Mouse (Mus musculus): ENCODE results near the gene Trove2.
A peak's percentile ranks its signal among the peaks of the same experiment; 100 is the strongest.

Gene Trove2

GRCm38 (mm10) chr1:143776446-143777411 lies at the start of gene Trove2, which contains the start of gene Uchl5:
Gene Trove2 (minus strand): TSS chr1:143777068.
Gene Uchl5 (plus strand): TSS chr1:143777272.
- peak; percentile 96 for DNase-seq (ENCODE audit: low spot score)

DNA sequence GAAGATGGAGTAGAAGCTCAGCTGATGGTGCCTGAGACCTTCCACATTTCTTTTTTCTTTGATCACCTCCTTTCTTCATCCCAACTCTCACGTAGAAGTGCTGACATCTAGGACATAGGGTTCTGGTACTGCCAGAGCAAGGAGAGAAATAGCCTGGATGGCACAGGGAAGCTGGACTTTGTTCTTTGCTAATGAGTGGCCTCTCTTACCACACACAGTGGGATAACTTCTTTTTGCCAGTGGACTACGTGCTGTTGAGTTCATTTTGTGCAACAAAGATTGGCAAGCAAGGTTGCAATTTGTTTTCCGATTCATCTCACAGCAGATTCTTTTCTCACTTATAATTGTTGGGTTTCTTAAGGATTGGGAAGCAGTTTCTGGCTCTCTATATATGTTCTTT lies 45.8 kb upstream of the Trove2 start:
- no peak for DNase-seq (ENCODE audit: low spot score)

DNA sequence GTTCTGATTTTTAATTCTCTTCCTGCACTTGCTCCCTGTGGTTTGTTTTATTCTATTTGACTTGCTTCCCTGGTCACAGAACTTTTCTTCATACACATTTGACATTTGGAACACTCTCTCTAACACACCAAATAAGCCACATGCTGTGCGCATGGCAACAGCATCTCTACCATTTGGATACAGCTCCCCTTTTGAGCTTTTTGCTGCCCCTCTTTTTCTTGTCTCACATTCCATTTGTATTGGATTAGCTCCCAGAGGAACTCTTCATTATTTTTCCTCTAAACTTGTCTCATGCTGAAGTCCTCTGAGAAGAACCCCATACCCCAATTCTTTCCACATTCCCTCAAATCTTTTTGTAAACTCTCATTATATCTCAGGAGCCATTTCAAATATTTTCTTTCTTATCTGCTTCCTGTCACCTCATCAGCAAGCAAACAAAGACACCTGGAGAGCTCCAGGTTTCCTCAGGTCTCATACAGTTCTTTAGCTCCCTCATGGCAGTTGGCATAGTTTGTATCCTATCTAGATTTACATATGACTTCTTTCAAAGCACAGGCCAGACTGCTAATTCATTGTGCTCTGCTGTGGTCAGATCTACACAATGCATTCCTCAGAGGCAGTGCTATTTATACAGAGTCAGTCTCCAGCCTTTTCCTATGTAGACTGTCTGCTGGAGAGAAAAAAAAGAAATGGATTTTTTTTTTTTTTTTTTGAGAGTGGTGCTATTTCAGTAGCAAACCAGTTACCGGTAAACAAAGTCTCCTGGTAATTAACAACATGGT lies 43.4 kb upstream of the Trove2 start:
- peak; percentile 22 for DNase-seq (ENCODE audit: low spot score)

DNA sequence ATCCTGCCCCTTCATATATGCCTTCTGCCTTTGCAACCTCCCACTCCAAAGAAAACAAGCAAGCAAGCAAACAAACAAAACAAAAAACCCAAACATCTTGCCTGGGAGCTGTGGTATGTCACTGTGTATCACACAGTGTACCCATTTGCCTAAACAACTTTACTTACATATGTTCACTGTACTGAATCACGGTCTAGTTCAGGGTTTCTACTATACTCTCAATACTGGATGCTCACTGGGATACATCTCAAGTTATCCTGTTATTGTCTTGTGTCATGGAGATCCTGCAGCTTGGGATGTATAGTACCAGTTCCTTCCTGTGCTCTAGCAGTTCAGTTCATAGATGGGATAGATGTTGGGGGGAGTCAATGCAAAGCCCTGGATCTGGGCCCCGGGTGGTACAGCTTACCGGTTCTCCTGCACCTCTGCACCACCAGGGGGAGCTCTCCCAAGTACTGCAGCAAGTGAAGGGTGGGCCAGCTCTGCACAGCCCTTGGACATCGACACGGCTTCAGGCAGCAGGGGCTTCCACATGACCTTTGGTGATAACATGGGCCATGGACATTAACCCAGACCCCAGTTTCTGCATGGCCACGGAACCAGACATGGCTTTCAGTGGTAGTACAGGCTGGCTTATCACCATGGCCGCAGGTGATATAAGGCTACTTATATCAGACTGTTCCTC lies 37.0 kb upstream of the Trove2 start:
- peak; percentile 81 for DNase-seq (ENCODE audit: low spot score)

DNA sequence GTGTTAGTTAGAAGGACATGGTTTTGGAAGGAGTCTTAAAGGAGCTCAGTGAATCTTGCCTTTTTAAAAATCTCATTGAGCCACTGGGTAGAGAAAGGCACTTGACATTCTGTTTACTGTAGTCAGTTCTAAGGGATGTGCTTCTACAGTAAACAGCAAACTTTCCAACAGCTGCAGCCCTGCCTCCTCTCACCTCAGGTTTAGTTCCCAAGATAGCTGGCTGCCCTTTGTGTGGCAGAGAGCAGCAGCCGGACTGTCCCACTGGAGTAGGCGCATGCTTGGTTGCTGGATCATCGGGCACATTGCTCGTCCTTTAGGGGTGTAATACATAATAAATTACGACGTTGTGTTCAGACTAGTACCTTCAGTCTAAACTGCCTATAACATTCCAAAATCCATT lies 32.2 kb upstream of the Trove2 start:
- DNase-seq (ENCODE audit: low spot score), result no peak

- DNase-seq (ENCODE audit: low spot score), result peak; percentile 94
These were observed 26.7 kb upstream of the Trove2 start for GRCm38 (mm10) chr1:143803537-143803936.

DNA sequence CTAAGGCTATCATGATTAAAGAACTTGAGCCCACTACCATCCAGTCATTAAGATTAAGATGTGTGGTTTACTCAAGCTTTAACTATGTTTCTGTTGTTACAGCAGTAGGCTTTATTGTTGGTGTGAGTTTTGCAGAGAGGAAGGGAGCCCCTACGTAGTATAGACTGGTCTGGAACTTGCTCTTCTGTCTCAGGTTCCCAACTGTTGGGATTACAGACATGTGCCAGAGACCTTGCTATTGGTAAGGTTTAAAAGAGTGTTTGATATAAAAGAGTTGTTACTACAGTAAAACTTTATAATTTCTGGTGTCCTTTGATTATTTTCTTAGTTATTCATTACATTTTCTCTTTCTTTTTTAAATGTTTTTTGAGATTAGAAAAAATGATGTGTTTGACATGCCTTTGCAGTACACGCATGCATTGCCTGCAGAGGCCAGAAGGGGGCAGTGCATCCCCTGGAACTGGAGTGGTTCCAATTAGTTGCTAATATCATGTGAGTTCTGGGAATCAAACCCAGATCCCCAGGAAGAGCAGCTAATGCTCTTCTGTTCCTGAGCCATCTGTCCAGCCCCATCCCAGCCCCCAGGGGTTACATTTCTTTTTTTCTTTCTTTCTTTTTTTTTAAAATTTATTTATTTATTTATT lies 11.8 kb upstream of the Trove2 start:
- peak; percentile 46 for DNase-seq (ENCODE audit: low spot score)

DNA sequence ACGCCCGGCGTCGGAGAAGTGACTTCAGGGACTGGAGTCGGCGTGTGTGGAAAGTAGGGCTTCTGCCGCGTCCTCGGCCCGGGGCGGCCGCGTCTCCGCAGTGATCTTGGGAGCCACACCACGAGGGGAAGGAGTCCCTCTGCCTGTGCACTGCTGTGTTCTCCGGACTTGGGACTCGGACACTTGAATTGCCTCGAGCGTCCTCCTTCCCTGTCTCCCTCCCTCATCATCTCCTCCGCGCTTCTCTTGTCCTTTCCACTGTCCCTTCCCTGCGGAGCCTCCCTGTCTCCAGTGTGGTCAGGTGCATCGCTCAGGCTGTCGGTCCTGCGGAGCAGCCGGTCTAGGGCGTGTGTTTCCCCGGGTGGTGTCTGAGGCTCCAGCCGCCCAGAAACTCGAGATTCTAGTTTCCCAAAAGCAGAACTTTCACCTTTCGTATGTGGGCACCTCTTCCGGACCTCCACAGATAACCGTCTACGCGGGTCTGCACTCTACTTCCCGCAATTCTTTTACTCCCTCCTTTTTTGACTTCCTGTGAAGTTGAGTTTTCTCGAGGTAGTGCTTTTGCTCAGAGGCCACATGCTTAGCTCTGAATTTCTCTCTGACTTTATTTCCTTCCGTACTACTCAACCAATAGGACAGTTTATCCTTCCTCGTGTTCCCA lies 820 bp upstream of the Trove2 start:
- no peak for DNase-seq (ENCODE audit: low spot score)

DNA sequence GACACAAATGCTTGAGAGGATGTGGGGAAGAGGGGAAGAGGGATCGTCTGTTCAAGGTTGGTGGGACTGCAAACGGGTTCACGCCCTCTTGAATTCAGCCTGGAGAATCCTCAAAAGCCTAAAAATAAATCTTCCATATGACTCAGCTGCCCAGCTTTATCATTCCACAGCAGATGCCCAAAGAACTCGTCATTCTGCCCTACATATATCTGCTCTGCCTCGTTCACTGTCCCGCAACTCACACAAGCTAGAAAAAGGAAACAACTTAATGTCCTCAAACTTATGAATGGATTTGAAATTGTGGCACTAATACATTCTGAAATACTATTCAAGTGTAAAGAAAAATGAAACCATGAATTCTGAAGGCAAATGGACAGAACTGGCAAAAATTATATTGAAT lies 3.0 kb downstream of the Trove2 start:
- DNase-seq (ENCODE audit: low spot score), result no peak

DNA sequence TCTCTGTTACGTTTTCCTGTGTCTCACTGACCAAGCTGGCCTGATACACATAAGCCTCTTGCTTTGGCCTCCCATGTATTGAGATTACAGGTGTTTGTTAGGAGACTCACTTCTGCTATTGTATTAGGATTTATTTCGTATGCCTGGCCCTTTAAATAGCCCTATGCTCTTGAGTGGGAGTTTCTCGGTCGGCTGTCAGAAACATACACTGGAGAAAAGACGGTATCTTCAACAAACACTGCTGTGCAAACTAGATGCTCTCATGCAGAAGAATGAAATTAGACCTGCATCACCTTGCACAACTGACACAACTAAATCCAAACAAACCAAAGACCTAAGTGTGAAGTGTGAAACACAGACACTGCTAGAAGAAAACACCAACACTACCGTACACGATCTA lies 3.8 kb downstream of the Trove2 start:
- no peak for DNase-seq (ENCODE audit: low spot score)

DNA sequence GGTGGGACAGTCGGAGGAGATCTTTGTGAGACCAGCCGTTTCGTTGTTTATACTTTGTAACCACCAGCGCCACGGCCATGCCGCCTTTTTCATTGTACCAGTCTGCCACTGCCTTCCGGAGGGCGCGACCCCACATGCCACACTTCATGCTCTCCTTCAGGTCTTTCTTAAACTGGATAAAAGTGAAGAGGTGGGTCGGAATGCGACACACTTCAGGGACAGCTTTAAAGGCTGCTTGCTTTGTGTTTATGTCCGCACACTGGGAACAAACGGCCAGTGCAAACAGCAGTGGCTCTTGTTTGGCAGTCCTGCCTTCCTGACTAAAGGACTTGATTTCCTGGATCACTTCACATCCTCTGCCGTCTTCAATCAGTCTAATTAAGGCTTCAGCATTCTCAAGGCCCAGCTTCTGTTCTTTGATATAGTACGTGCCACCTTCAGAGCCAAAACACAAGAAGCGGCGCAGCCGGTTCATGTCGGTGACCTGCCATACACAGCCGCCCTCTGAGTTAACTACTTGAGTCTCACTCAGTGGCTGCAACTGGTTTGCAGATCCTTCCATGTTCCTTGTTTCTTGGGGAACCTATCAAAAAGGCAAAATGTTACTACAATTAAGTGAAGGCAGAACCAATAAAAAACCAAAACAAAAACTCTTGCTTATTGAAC lies 6.3 kb downstream of the Trove2 start:
- no peak for DNase-seq (ENCODE audit: low spot score)

DNA sequence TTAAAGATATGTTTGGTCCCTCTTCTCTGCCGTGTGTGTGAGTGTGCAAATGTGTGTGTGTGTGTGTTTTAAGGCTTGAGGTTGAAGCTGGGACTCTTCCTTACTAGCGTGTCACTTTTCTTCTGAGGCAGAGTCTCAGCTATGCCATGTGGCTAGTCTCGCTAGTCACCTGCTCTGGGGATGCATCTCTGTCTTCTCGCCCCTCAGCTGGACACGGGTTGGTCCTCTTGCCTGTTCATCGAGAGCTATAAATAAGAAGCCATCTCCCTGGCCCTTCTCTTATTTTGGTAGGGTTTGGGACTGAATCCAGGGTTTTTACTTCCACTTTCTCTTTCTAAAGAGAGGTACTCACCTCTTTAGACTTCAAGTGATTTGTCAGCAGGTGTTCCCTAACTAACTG lies 10.6 kb downstream of the Trove2 start:
- no peak for DNase-seq (ENCODE audit: low spot score)

- no peak for DNase-seq (ENCODE audit: low spot score)
These were observed 11.1 kb downstream of the Trove2 start for GRCm38 (mm10) chr1:143765801-143766200.

- no peak for DNase-seq (ENCODE audit: low spot score)
These were observed 12.4 kb downstream of the Trove2 start for GRCm38 (mm10) chr1:143764443-143764842.

- no peak for DNase-seq (ENCODE audit: low spot score)
These were observed 14.7 kb downstream of the Trove2 start for GRCm38 (mm10) chr1:143762159-143762558.

- no peak for DNase-seq (ENCODE audit: low spot score)
These were observed 31.0 kb downstream of the Trove2 start for GRCm38 (mm10) chr1:143745871-143746270.

GRCm38 (mm10) chr1:143742186-143742585 lies 34.7 kb downstream of the Trove2 start:
- peak; percentile 78 for DNase-seq (ENCODE audit: low spot score)

GRCm38 (mm10) chr1:143741331-143741730 lies 35.5 kb downstream of the Trove2 start:
- DNase-seq (ENCODE audit: low spot score), result no peak

DNA sequence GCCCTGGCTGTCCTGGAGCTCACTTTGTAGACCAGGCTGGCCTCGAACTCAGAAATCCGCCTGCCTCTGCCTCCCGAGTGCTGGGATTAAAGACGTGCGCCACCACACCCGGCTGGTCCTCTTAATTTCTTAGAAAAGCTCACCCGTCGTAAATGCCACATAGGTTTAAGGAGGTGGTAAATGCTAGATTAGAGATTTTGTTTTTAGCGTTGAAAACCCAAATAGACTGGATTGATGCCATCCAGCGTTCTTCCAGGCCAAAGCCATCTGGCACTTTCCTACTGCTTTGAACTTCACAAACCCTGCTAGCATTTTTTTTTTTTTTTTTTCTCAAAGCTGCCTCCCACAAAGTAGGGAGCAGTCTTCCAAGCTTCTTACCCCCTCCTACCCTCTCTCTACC lies 36.3 kb downstream of the Trove2 start:
- DNase-seq (ENCODE audit: low spot score), result no peak
